Mouse (Mus musculus) frontal cortex, adult 2 months (tissue): ENCODE data around the gene Gm44503. TPM values are rescaled to one million over a fixed set of nuclear protein-coding genes. Genes with fewer than 3 reads are reported as not detected.
A peak's percentile ranks its signal among the peaks of the same experiment; 100 is the strongest.

Experiments
- DNase-seq, 2 experiments: peaks; one replicate each; pipeline ENCODE4 v3.0.0; 2022; ENCODE audit warnings: low spot score in 1 of 2; ENCODE audit errors: extremely low spot score in 1 of 2
- polyA plus RNA-seq: library from polyadenylated mRNA; depleted of rRNA; stranded (reverse); fragments of >200 nt; gene quantifications from 2 replicates; pipeline ENCODE4 v1.2.3, GENCODE M21; 2012

Gene Gm44503
- polyA plus RNA-seq, 1 experiment, result not detected

DNA sequence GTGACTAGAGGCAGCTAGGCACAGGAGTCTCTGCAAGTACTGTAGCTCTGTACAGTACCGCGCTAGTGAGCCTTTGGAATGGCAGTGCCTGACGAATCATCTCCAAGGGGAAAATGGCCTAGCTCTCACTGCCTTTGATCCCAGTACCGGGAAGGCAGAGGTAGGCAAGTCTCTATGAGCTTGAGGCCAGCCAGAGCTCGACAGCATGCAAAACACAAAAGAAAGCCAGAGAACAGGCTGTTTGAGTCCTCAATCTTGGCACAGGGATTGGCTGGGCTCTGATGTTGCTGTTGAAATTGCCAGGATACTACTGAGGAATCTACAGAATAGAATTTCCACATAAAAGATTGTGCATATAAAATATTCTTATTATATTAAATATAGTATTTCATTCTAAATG, 13.8 kb downstream of the Gm44503 start:
- DNase-seq, result no peak

DNA sequence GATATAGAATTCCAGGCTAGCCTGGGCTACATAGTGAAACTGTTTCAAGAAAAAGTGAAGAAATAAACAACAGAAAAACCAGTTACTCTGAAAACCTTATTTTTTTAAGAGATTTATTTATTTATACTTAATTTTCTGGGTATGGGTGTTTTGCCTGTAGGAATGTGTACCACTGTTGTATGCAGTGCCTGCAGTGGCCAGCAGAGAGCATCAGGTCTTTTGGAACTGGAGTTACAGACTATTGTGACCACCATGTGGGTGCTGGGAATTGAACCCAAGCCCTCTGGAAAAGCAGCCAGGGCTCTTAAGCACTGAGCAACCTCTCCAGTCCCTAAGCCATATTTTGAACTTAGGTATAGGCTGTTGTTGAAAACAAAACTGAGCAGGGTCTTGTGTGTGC, 14.3 kb downstream of the Gm44503 start:
- DNase-seq, result no peak

DNA sequence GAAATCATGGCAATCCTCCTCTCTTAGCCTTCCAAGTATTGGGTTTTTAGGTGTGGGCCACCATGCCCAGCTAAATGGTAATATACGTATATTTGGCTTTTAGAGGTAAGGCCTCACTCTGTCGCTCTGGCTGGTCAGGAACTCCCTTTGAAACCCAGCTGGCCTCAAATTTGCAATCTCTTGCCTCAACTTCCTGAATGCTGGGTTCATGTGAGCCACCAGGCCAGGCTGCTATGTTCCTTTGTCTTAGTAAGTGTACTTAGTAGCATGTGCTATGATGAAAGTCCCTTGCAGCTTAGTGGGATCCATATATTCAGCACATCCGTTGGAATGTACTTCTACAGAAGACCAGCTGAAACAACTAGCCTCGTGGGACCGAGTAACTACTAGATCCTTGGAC, 16.1 kb downstream of the Gm44503 start:
- no peak for DNase-seq

DNA sequence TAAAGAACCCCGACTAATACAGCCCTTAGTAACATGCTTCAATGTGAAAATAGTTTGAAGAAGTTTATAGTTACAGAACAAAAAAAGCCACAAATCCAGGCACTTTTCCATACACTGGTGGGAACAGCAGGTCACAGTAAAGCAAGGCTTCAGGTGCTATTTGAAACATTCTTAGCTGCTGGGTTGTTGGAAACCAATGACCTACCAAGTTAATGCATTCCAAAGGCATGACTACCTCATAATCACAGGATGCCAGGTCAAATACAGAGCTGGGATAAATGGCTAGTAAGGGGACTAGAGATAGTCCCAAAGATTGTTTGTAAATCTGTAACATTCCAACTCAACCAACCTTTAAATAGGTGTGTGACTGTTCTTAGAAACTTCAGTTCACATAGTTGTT, 16.6 kb downstream of the Gm44503 start:
- no peak for DNase-seq

DNA sequence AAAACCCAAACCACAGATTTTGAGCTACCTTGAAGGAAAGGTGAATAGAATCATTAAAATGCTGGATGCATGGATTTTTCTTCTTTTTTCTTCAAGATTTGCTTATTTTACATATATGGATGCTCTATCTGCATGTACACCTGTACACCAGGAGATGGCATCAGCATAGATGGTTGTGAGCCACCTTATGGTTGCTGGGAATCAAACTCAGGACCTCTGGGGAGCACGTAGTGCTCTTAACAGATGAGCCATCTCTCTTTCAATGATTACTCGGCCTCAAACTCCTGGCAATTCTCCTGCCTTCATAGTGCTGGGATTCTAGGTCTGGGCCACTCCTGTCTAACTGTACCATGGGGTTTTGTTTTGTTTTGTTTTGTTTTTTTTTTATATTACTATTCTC, 24.4 kb downstream of the Gm44503 start:
- no peak for DNase-seq

DNA sequence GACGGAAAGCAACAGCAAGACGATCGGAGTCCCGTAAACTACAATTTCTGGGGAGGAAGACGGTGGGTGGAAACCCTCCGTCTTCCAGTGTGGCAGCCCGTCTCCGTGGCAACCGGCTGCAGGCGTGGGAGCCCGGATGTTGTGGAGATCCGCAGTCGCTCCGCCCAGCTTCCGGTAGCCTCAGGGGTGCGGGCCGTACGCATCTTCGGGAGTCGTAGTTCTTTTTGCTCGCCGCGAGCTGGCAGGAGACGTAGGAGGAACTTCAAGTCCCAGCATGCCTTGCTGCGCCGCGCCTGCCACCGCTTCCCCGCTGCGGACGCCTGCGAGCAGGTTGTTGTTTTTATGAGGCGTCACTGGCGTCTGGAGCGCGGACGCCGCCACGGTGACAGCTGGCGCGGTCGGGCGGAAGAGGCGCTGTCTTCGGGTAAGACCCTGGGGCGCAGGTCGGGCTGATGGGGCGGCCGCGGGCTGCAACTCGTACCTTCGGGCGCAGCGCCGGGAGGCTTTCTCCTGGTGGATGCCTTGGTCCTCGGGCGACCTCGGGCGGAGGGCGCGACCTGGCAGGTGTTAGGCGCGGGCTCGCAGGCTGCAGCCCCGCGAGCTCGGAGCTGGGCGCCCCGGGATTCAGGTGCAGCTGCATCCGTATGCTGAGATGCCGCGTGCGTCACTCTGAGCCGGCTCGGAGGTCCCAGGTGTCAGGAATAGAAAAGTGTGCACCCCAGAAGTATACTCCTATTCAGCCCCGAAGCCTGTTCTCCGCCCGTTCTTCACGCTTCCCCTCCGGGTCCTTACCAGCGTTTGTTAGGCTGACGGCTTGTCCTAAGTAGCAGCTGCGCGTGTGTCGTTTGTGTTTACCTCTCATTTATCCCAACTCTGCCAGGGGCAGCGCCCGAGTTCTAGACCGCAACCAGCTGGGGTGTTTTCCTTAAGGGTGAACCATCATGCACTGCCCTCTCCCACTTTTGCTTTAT, 26.9 kb downstream of the Gm44503 start, which contains the start of the genes Ccpg1os and Ccpg1:
TSS of gene Ccpg1os (minus strand) at position 133 of the 971 bp plus-strand sequence.
TSS of gene Ccpg1 (plus strand) at position 180 of the 971 bp plus-strand sequence.
- DNase-seq, result peak; percentile 98

DNA sequence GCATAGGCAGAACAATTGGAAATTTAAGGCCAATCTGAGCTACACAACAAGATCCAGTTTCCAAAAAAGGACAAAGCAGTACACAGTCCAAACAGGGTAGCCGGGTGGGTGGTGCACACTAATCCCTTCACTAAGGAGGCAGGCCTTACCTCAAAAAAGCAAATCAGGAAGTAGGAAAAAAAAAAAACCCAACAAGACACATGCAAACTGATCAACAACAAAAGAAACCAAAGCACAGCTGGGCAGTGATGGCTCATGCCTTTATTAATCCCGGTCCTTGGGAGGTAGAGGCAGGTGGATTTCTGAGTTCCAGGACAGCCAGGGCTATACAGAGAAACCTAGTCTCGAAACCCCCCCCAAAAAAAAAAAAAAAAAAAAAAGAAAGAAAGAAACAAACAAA, 29.1 kb downstream of the Gm44503 start:
- DNase-seq, result no peak

DNA sequence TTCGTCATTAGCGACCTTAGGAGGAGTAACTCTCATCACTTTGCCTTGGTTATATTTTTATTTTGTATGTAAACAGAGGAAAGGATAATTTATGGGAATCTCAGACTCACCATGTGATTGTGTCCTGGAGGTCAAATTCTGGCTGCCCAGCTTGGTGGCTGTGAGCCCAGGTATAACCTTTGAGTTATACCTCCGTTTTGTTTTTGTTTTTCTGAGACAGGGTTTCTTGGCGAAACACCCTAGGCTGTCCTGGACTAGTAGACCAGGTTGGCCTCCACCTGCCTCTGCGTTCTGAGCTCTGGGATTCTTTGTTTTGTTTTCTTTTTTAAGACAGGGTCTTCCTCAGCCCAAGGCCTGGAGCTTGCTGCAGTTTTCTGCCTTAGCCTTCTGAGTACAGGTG, 30.1 kb downstream of the Gm44503 start:
- no peak for DNase-seq

DNA sequence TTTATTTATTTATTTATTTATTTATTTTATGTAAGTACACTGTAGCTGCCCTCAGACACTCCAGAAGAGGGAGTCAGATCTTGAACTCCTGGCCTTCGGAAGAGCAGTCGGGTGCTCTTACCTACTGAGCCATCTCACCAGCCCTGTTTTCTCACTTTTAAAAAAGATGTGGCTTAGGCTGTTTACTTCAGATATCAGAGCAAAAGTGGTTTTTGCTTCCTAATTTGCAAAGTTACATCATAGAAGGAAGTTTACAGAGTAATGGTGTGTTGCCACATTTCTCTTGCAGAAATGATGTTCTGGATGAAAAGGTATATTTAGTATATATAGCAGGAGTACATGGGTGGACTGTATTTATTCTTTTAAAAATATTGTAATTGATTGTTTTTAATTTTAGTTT, 32.8 kb downstream of the Gm44503 start:
- DNase-seq, result no peak

DNA sequence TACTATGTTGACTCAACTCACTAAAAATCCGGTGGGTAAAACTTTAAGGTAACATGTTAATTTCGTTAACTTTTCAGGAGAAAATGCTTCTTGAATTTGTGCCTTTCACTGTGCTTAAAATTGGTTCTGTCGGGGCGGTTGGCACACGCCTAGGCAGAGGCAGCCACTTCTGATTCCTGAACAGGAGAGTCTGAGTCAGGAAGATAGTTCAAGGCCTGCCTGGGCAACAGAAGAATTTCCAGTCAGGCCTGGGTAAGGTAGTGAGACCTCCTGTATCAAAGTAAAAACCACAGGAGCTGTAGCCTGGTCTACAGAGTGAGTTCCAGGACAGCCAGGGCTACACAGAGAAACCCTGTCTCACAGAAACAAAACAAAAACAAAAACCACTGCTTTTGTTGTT, 33.9 kb downstream of the Gm44503 start:
- no peak for DNase-seq

DNA sequence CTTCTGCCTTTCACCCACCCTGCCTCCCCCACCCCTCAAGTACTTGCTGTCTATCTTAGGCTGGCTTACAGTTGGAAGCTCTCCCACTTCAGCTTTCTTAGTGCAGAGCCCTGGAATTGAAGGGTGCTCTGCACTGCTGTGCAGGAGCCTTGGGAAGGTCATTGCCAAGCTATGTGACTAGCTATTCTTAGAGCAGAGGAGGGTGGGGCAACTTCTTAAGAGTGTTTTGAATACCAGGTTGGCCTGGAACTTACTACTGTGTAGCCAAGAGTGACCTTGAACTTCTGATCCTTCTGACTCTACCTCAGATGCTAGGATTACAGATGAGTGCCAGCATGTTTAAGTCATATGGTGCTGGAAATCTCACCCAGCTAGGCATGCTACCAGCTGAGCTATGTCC, 37.5 kb downstream of the Gm44503 start:
- no peak for DNase-seq

DNA sequence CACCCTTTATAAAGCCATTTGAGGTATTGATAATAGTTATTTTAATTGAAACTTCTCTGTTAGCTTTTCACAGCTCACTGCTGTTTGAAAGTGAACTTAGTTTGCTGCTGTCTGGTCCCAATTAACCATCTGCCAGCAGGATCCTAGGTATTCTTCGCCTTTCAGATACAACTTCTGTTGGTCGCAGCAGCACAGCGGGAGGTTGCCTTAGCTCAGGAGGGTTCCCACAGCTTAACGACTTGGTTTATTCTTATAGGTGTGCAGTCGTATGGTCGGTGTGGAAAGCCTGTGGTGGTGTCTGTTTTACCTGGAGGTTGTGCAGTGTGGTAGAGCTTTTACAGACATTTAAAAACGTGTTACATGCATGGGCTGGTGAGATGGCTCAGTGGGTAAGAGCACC, 38.2 kb downstream of the Gm44503 start:
- DNase-seq, result no peak

DNA sequence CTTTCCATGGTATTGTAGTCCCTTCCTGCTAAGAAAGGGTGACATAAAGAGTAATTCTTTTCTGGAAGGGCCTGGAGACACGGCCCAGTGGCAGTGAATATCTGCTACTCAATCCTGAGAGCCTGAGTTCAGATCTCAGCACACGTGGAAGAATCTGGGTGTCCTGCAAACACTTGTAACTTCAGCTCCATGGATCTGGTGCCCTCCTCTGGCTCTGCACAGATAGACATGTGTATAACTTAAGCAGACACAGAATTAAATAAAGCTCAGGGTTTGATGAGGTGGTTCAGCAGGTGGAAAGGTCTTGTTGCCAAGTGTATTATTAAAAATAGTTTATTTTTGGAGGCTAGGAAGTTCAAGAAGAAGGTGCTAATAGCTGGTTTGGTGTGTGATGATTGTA, 41.8 kb downstream of the Gm44503 start:
- DNase-seq, result no peak

DNA sequence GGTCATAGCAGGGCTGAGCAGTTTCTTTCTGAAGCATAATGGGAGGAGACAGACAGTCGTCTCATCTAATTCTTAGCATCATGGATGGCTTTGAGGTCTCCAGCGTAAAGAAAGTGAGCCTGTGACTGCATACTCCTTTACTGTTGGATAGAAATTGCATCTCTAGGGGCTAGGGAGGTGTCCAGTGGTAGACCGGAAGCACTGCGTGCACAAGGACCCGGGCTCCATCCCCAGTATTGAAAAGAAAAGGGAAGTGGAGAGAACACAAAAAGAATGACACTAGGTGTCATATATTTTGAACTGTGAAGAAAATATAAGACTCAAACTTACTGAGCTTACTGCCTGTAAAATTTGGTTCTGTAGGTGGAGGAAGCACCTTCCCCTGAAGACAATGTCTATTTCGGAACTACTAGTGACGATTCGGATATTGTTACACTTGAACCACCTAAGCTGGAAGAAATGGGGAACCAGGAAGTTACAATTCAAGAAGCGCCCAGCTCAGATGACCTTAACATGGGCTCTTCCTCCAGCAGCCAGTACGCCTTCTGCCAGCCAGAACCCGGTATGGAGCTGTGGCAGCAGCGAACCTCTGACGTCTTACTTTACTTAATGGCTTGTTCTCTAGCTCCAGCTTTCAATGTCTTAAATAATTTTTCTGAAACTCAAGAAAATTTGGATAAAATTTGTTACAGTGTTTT, 42.8 kb downstream of the Gm44503 start:
- no peak for DNase-seq

DNA sequence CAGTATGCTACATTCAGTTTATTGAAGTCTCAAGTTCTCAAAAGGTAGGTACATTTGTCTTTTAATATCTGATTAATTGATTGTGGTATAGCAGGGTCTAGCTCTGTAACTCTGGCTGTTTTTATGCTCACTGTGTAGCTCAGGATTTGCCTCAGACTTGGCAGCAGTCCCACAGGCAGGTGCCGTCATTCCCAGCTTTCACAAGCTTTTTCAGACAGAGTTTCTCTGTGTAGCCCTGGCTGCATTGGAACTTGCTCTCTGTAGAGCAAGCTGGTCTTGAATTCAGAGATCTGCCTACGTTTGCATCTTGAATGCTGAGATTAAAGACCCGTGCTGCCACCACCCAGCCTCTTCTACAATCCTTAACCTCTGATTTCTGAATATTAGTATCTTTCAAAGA, 43.5 kb downstream of the Gm44503 start:
- no peak for DNase-seq

DNA sequence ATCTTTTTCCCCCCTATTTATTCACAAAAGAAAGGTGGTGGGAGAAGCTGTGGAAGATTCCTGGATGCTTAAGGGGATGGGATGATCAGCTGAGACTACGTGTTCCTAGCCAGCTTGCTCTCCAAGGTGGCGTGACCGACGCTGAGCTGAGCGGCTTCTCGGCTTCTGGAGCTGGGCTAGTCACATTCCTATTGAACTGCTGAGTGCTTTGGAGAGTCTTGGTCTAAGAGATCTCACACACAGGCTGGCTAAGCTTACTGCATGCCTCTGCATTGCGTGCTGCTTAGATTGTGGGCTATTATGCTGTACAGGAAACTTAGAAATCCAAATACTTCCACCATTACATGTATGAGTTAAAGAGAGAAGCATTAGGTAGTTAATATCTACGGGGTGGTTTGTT, 45.4 kb downstream of the Gm44503 start:
- DNase-seq, result no peak

DNA sequence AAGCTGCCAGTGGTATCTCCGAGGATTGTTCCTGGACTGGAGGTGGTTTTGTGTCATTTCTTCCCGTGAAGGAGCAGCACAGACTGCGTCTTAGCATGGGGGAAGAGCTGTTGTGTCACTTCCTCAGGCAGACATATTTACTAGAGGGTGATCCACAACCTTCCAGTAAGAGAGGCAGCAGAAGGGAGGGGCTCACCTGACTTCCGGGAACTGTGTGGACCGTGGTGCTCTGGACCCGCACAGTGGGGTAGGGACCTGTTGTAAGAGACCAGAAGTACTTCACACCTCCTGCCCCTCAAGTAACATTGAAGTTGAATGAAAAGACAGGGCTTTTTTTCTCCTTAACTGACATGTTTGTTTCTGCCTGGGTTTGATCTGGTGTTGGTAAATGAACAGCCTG, 46.5 kb downstream of the Gm44503 start:
- no peak for DNase-seq

DNA sequence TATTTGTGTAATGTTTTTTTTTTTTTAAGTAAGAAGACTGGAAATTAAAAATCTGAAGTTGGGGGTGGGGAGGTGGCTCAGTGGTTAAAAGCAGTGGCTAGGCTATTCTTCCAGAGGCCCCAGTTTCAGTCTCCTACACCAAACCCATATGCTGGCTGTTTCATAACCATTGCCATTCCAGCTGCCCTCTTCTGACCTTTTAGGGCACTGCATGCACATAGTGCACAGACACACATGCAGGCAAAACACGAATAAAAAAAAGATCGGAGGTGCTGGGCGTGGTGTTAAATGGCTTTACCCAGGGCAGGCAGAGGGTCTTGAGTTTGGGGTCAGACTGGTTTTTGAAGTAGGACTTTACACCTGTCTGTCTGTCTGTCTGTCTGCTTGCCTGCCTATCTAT, 47.5 kb downstream of the Gm44503 start:
- DNase-seq, result no peak

DNA sequence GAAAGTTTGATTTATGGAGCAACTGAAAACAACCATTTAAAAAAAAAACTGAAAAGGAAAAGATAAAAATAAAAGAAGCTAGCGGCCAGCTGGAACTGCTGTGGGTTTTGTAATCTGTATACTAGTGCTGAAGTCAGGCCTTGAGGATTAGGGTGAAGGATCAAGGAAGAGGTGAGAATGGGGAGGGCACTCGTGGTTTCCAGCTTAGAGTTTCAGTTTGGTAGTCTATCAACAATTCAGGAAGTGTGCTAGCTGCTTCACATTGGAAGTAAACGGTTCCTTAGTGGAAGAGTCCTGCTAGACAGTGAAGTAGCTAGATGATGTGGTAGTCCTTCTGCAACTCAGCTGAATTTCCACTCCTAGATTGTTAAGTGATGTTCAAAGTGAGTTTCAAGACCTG, 49.7 kb downstream of the Gm44503 start:
- DNase-seq, result no peak

DNA sequence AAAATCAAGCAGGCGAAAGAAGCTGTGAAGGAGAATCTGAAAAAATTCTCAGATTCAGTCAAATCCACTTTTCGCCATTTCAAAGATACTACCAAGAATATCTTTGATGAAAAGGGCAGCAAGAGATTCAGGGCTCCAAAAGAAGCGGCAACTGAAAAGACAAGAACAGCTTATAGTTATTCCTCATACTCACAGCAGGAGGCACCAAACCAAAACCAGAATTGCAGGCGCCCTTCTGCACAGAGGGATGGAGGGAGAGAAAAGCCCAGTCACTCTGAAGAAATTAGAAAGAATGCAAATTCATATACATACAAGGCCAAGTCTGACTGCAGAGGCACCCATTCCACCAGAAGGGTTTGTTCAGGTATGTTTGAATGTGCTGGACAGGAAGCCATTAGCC, 54.0 kb downstream of the Gm44503 start:
- no peak for DNase-seq

DNA sequence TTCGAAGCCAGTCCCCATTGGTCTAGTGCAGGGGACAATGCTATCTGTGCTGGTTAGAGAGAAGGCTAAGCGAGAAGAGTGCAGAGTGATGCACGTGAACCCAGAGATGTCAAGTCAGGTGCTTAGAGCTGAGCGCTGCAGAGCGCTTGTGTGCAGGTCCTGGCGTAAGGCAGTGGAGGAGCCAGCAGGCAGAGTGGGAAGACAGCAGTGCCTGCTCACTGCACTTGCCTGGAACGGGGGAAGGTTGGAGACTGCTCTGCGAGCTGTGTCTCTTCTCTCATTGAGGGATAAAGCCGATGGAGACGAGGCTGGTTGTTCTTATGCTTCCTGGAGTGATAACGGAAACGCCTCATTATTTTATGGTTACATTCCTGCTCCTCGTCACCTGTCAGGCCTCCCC, 56.1 kb downstream of the Gm44503 start:
- peak in 1 of 2 experiments; percentile 32 for DNase-seq

DNA sequence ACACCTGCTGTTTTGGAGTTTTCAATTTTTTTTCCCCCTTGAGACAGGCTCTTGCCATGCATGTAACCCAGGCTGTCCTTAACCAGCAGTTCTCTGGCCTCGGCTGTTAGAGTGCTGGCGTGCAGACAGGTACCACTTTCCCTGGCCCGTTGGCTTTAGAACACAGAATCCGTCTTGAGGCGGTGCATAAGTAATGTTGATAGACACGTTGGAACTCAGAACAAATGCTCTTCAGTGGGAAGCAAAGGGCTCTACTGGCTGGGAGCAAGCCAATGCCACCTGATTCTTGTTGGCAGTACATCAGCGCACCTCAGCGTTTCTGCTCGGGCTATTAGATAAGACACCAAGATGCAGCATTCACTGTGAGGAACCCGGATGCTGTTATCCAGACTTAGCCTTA, 61.2 kb downstream of the Gm44503 start:
- DNase-seq, result no peak
